Mouse (Mus musculus): ENCODE data around the gene Cand2.

The Cand2 gene

DNA sequence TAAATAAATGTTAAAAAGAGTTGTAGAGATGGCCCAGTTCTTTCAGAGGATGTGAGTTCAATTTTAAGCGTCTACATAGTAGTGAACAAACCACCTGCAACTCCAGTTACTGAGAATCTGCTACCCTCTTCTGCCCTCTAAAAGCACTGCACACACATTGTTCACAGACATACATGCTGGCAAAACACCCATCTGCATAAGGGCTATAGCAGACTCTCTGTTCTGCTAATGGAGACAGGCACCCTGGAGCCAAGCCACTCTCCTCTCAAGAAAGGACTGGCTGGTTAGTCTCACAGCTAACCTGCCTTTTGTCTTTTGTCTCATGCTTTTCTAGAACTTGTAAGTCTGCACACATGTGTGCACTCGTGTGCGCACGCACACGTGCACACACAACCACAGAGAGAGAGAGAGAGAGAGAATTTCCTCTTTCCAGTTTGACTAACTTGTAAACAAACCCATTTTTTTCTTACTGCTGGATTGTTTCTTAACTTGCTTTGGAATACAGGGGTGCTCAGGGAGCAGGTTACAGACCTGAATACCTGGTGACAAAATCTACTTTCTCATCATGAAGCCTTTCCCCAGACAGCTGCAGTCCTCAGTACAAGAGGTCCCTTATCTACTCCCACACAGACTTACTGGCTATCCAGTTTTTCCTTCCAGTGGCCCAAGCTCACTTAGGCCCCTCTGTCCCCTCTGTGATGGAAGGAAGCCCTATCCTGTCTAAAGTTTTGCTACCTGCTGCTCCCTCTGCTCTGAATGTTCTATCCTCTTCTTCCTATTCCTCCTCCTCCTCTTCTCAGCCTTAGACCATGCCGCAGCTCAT lies 56.7 kb downstream of the Cand2 start:
- DNase-seq (ENCODE audit: low spot score) = no peak

DNA sequence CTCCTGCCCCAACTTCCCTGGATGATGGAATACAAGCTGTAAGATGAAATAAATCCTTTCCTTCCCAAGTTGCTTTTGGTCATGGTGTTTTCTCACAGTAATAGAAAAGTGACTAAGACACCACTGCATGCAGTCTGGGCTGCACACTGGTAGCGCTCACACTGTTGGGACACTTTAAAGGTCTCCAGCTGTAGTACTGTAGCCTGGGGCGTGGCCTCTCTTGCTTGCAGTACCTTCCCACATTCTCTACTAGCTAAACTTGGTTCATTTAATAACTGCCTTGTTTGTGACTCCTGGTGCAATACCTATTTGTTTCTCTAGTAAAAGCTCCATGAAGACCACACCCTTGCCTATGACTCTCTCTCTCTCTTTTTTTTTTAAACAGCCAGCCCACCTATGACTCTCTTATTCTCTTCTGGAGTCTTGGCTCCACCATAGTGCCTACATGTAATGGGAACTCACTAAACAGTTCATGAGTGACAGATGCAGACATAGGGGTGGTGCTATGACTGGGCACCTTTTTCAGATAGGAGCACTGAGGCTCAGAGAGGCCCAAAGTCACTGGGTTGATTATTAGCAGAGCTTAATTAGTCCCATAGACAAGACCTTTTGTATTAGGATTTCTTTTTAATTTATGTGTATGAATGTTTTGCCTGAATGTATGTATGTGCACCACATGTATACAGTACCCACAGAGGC lies 58.0 kb downstream of the Cand2 start:
- no peak for DNase-seq (ENCODE audit: low spot score)

DNA sequence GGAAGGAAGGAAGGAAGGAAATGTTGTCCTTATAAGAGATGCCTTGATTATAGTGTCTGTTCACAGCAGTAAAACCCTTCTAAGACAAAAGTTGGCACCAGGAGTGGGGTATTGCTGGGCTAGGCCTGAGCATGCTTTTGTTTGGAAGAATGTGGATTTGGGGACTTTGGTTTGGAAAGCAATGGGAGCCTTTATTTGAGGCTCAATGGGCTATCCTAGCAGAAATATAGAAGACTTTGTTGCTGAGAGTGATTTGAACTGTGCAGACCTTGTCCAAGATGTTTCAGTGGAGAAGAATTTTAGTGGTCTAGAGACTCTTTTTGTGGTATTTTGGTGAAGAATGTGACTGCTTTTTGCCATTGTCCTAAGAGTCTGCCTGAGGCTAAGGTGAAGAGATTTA lies 59.5 kb downstream of the Cand2 start:
- no peak for DNase-seq (ENCODE audit: low spot score)

DNA sequence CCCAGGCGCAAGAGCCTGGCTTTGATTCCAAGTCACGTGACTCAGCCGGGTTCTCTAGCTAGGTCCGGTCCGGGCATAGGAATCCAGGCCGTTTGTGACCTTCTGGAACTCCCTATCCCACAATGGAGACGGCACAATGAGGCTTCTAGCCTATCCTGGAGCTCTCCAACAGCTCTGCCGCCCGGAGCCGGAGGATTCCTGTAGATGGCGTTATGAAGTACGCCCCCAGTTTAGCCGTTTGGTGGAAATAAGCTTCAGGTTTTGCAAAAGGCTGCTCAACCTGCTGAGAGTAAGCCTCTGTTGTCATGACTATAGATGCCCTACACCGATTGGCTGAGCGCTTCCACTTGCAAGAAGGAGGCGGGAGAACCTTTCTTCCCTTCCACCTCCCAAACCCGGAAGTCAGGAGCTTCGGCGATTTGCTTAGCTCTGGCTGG lies 63.8 kb downstream of the Cand2 start, which contains the start of gene Efcab12:
Gene Efcab12, minus strand, starts transcription at position 252 of the 437 bp plus-strand sequence.
- peak; percentile 56 for DNase-seq (ENCODE audit: low spot score)

DNA sequence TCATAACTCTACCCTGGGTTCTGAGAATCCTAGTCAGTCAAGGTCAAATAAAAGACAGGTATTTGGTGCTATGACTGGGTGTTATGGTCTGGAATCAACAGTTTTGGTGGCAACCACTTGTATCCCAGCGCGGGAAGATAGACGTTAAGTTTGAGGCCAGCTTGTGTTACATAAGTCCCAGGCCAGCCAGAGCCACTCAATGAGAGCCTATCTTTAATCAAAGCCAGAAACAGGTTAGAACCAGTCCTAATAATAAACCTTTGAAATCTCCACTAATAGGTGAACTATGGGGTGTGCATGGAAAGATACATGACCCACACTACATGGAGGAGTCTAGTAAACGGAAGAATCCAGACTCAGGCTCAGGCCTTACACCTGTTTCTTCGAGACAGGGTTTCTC lies 64.4 kb downstream of the Cand2 start:
- no peak for DNase-seq (ENCODE audit: low spot score)

DNA sequence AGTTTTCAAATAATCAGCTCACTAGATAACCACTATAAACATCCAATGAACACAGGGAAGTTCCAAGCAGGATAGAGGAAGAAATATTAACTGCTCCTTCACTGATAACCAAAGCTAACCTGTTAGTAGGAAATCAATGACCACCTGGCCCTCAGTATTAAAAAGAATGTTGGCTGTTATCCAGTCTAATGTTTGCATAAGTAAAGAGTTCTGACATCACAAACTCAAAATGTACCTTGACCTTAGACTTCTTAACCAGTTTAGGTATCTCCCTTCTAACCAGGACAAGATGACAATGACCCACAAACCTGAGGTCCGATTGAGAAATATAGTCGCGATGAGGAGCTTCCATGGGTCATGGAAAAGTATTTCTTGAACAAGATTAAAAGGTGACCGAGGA lies 70.7 kb downstream of the Cand2 start:
- DNase-seq (ENCODE audit: low spot score) = no peak

DNA sequence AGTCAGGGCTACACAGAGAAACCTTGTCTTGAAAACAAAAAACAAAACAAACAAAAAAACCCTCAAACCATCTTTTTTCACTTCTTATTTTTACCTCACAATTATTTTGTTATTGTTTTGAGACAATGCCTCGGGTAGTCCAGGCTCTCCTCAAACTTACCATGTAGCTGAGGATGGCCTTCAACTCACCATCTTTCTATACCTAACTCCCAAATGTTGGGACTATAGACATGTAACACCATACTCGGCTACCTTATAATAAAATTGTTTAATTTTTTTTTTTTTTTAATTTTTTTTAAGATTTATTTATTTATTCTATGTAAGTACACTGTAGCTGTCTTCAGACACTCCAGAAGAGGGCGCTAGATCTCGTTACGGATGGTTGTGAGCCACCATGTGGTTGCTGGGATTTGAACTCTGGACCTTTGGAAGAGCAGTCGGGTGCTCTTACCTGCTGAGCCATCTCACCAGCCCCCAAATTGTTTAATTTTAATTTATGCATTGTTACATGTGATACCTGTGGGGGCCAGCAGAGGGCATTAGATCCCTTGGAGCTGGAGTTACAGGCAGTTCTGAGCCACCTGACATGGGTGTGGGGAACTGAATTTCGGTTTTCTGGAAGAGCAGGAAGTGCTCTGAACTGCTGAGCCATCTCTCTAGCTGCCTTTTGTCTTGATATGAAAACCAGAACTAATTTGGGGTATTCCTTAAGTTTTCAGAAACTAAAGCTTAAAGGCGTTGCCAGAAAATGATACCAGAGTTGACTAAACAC lies 72.5 kb downstream of the Cand2 start:
- peak; percentile 37 for DNase-seq (ENCODE audit: low spot score)

DNA sequence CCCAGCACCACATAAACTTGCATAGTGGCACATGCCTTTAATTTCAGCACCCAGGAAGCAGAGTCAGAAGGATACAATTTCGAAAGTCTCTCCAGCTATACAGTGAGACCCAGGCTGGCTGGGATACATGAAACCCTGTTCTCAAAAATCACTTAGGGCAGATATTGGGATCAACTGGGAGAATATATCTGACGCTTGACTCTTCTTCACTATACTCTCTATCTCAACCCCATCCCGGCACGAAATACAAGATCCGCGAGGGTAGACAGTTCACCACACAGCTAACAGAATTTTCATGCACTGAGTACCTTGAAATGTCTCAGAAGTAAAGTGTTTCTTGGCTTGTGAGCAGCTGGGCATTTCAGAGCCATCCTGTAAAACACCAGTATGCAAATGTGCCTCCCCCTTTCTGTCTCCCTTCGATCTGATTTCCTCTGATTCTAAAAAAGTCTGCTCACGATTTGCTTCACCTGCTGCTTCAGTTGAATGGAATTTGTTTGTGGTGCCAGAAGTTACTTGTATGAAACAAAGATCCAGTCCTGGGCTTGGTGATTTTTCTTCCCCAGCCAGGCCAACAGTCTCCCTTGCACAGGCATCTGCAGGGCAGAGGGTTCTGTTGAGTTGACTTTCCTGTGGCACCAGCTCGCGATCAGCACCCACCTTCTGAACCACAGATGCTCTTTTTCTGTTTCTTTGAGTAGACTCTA lies 74.4 kb downstream of the Cand2 start:
- DNase-seq (ENCODE audit: low spot score) = no peak

DNA sequence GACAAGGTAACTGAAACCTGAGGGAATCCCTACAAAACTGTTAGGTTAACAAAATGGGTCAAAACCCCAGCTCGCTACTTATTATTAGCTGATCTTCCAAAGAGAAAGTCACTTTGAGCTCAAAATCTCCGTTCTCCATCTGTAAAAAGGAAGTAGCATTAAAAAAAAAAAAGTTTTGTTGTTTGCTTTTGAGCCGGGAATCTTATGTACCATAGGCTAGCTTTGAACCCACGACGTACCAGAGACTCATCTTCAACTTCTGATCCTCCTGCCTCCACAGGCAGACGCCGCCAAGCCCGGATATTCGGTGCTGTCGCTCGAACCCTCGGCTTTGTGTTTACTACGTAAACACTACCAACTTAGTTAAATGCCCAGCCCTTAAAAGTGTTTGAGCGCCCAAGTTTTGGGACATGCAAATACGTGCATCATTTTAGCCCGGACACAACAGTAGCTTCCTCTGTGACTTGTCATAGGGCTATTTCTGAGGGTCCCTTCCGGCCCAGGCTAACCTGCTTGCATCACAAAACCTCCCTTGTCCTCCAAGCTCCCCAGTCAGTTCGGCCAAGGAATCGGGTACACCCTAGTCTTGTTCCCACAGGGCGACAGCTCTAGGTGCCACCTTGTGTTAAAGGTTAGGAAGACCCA lies 78.2 kb downstream of the Cand2 start:
- DNase-seq (ENCODE audit: low spot score) = no peak

DNA sequence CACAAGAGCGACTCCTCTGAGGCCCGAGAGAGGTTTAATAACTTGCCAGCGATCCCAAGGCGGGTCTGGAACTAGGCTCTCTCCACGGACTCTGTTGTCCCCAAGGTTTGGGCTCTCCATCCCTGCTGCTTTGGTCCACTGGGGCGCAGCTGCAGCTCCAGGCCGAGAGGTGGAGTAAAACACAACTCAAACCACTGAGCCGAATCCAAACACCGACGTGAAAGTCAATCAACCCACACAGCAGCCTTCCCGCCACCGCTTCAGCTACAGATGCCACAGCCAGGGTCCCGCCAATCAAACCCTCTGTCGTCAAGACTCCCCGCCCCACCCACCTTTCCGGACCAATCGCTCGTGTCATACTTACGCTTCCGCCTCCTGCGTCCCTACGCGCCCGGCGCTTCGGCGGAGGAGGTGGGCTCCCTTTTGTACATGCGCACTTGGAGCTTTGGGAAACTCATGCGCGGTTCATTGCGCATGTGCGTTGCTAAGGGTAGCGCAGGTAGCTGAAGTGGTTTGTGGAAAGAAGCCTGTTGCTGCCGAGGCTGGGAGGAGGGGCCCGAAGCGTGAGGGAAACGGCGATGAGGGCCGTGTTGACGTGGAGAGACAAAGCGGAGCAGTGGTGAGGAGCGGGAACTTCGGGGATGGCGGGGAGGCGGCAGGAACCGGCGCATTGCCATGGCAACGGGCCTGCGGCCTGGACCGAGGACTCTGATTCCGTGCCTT lies 78.9 kb downstream of the Cand2 start, which contains the start of the genes Mbd4 and Ift122:
Gene Mbd4, minus strand, starts transcription at position 281 of the 723 bp plus-strand sequence.
Gene Ift122, plus strand, starts transcription at position 380 of the 723 bp plus-strand sequence.
- peak; percentile 96 for DNase-seq (ENCODE audit: low spot score)

DNA sequence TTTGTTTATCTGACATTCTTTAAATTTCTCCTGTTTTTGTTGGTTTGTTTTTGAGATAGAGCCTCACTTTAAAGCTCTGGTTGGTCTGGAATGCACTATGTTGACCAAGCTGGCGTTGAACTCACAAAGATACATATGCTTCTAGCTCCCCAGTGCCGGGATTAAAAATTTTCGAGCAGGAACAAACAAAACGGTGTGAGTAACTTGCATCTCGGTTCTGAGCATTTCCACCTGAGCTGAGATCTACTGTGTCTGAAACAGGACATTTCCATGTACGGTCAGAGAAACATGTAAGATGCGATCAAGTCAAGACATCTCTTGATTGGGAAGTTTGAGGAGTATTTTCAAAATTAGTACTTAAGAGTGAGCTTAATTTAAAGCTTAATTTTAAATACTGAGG lies 79.6 kb downstream of the Cand2 start:
- DNase-seq (ENCODE audit: low spot score) = no peak

DNA sequence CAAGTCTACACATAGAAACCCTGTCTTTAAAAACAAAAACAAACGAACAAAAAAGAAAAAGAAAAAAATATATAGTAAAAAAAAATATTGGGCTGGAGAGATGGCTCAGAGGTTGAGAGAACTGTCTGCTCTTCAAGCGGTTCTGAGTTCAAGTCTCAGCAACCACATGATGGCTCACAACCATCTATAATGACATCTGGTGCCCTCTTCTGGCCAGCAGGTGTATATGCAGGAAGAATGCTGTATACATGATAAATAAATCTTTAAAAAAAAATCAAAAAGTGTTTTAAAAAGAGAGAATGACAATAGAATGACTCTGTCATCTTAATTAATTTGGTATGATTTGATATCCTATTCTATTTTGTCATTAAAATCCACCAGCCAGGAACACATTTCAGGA lies 80.1 kb downstream of the Cand2 start:
- DNase-seq (ENCODE audit: low spot score) = no peak
